Mouse (Mus musculus) bone marrow, adult 2 months (tissue): ENCODE measurements around the gene Cd2bp2.

Source experiments
- CTCF ChIP-seq: fragments of 200-500 bp; IDR thresholded peaks from 2 replicates; pipeline ENCODE4 v1.5.1; 2011; ENCODE audit warnings: low read length, control low read depth; ENCODE audit not compliant: control insufficient read depth, insufficient read depth
- POLR2A ChIP-seq: fragments of 200-500 bp; IDR thresholded peaks from 2 replicates; pipeline ENCODE4 v1.6.1; 2011; ENCODE audit warnings: low read depth, mild to moderate bottlenecking, control low read depth, low read length, borderline replicate concordance; ENCODE audit not compliant: control insufficient read depth

- TF ChIP-seq CTCF: no peak
- TF ChIP-seq POLR2A: no peak
These were observed 20.5 kb upstream of the Cd2bp2 start for GRCm38 (mm10) chr7:127216307-127216706.
